Mouse (Mus musculus) c-Kit-positive CD71-positive TER-119-negative erythroid progenitor cells, embryonic 14.5 days (primary cell): ENCODE measurements around the gene Zzz3.

Experiments
- DNase-seq: peaks from one replicate; pipeline ENCODE4 v3.0.0-alpha.2; 2013; ENCODE audit warnings: low read depth

Gene Zzz3

DNA sequence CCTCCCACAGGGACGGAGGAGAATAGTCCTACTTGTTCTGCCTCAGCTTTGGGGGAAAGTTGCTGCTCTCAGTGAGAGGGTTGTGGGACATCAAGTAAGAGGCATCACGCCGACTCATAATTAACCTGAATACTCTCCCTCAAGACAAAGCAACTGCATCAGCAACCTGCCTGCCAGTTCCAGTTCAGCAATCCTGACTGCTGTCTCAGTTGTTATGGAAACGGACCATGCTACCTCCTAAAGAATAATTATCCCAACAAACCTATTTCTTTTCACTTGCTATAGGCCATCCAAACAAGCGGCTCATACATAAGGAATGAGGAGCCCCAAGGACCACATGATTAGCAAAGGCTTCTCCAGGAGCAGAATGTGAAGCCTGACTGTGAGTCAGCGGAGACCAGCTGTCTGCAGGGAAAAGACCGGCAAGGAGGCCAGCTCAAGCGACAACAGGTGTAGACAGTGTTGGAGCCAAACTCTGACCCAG is 100.2 kb downstream of the Zzz3 start:
- DNase-seq, result no peak

DNA sequence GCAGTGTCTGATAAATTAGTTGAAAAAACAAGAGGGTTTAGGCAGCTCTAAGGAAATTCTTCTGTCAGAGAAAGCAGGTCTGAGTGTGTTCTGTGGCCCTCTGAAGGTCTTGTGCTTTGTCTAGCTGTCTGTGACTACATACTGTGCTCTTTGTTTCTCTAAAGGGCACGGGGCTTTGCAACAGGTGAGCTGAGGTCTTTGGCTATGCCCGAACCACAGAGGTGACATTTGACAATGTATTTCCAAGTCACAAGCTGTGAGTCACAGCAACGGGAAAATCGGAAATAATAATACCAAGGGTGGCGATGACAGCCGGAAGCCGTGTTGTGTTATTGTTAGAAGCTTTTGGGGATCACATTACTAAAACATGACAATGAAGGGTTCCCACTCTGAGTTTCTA is 101.8 kb downstream of the Zzz3 start:
- DNase-seq, result no peak

DNA sequence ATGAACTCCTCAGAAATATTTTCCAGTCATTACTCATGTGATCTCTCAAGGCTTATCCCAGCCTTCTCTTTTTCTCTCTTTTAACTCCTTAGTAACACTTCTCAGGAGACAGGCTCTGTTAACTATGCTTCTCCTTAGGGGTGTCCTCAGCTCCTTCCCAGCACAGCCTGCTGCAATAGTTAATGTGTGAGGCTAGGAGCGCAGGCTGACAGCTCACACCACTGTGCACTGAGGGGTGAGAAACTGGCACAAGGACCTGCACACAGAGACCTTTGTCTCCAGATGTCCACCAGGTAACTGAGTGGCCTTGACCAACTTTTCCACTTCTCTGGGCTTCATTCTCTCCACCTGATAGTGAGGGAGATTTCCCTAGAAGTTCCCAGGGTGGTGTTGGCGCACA is 102.6 kb downstream of the Zzz3 start:
- no peak for DNase-seq

DNA sequence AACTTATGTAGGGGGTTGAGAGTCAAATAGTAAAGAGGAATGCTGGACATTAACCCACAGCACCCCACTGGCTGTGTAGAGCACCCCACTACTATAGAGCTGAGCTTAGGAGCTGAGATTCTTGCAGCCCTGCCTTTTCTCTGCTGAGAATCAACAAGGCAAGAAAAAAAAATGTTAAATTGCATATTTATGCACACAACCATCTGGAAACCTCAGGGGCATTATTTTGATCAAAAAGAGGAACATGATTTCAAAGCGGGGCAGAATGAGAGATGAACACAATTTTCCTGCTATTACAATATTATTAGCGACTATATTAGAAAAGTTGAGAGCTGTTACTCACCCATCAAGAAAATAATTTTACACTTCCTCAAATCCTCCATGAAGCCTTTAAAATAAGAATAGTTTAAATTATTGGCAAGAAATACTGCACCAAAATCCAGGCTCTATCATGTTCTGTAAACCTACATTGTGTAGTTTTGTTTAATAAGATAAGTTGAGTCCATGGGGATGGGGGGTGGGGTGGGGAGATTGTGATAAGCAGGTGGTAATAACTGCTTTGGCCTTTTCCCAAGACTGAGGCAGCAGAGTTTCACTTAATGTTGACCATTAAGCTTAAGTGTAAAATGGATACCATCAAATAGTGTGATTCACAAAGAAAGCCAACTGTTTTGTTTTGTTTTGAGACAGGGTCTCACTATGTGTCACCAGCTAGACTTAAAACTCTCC is 103.9 kb downstream of the Zzz3 start:
- DNase-seq, result no peak

DNA sequence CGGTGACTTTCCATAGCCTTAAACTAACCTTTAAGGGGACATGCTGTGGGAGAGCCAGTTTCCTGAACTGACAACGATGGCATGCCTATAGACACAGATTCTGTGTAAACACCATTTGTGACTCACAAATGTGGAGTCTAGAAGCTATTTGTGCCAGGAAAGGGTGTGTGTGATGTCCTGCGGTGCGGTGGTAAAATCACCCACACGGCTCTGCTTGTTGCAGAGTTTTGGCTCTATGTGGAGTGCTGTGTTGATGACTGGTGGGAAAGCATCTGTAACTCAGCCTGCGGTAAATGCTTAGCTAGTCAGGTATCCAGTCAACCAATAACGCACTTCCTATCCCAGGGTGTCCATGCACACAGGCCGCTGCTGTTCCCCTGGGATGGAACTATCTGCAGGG is 112.6 kb downstream of the Zzz3 start:
- no peak for DNase-seq

DNA sequence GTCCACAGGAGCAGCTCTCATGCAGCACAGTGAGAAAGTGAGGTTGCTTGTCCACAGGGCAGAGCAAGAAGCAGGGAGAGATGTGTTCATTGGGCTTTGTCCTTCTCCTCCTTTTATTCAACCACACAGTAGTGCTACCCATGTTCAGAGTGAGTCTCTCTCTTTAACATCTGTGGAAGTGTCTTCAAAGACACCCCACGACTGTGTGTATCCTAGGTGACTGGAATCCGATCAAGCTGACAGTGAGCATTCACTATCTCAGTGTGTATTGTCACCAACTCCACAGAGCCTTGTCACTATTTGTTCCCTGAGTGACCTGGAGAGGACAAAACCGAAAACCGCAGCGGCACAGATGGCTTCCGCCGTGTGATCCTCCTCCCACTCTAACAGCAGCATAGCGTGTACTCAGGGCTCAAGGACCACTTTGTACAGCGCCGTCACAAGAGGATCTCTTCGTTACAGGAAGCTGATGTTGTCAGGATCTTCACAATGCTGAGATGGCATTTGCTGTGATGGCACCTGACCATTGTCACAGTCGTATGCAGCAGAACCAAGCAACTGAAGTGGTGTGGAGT is 113.2 kb downstream of the Zzz3 start:
- no peak for DNase-seq

DNA sequence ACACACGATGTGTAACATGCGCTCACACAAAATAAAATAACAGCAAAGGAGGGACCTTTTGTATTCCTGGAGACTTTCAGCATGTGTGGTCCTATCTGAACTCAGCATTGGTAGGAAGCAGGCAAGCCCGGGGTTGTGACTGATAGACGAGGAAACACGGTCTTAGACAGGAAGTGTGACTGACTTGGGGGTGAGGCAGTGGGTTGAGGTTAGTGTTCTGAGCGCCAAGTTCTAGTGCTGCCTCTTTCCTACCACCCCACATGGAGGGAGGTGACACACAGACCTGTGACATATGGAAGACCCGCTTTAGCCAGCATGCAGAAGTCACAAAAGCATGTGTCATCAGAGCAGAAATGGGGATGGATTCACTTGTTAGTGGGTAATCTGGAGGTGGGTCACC is 114.0 kb downstream of the Zzz3 start:
- no peak for DNase-seq
